Mouse (Mus musculus): Measurements from ENCODE around the gene Tec. TPM values are rescaled to one million over a fixed set of nuclear protein-coding genes. Genes with fewer than 3 reads are reported as not detected.

Tec gene
- total and polyA plus RNA-seq, 2 experiments = 6.6 to 24.7 TPM

GRCm38 (mm10) chr5:72816046-72816445 lies 52.2 kb downstream of the Tec start:
- TF ChIP-seq CTCF (IDR thresholded peaks at IDR 0.05; ENCODE audit: low read depth, low read length) (no peak), POLR2A (IDR thresholded peaks at IDR 0.05; ENCODE audit: extremely low read depth, insufficient read depth, low read length) (no peak)

GRCm38 (mm10) chr5:72815361-72815760 lies 52.9 kb downstream of the Tec start:
- WGBS = 93% methylated on average over 6 of the region's 6 CpGs
- Histone ChIP-seq H3K9ac (ENCODE audit: low read depth, low read length) (no peak overlapping the region), H3K27ac (replicated peaks; ENCODE audit: insufficient read depth, low read depth, low read length) (no peak overlapping the region), H3K79me2 (ENCODE audit: control insufficient read depth, insufficient read depth, low read length) (peaks cover 25% of the 10 kb centered on the region; the same call in 1 of the 2 replicates), H3K4me1 (ENCODE audit: control insufficient read depth, insufficient read depth, low read length) (0 out of 2 replicates have a peak, but pooled peaks cover 3% of the 10 kb centered on the region), H3K4me3 (ENCODE audit: insufficient read depth, low read depth, low read length) (no peak overlapping the region), H3K36me3 (ENCODE audit: control insufficient read depth, insufficient read depth, low read length) (peaks cover 5% of the 10 kb centered on the region), H3K27me3 (ENCODE audit: control insufficient read depth, insufficient read depth, low read length) (no peaks in the 10 kb centered on the region)
- TF ChIP-seq POLR2A (IDR thresholded peaks at IDR 0.05; ENCODE audit: extremely low read depth, insufficient read depth, low read length) (no peak), CTCF (IDR thresholded peaks at IDR 0.05; ENCODE audit: low read depth, low read length) (no peak)
- no peak for DNase-seq (ENCODE audit: extremely low read depth, low read depth, low spot score)

More at GRCm38 (mm10) chr5:72816046-72816445, 52.2 kb downstream of the Tec start:
- Histone ChIP-seq H3K9ac (ENCODE audit: low read depth, low read length) (no peak overlapping the region), H3K27me3 (ENCODE audit: control insufficient read depth, insufficient read depth, low read length) (no peaks in the 10 kb centered on the region), H3K27ac (replicated peaks; ENCODE audit: insufficient read depth, low read depth, low read length) (no peak overlapping the region), H3K79me2 (ENCODE audit: control insufficient read depth, insufficient read depth, low read length) (peaks cover 25% of the 10 kb centered on the region; the same call in 1 of the 2 replicates), H3K4me3 (ENCODE audit: insufficient read depth, low read depth, low read length) (no peak overlapping the region), H3K4me1 (ENCODE audit: control insufficient read depth, insufficient read depth, low read length) (0 out of 2 replicates have a peak, but pooled peaks cover 3% of the 10 kb centered on the region), H3K36me3 (ENCODE audit: control insufficient read depth, insufficient read depth, low read length) (peaks cover 11% of the 10 kb centered on the region)
- no peak for DNase-seq (ENCODE audit: extremely low read depth, low read depth, low spot score)
- WGBS = 98% methylated on average over 1 of the region's 1 CpGs

- H3K4me3 ChIP-seq (ENCODE audit: insufficient read depth, low read depth, low read length) = no peak overlapping the region
- TF ChIP-seq POLR2A (IDR thresholded peaks at IDR 0.05; ENCODE audit: extremely low read depth, insufficient read depth, low read length) = no peak
- no peak for TF ChIP-seq CTCF (IDR thresholded peaks at IDR 0.05; ENCODE audit: low read depth, low read length)
- peaks cover 22% of the 10 kb centered on the region; the same call in 1 of the 2 replicates for H3K79me2 ChIP-seq (ENCODE audit: control insufficient read depth, insufficient read depth, low read length)
- DNase-seq (ENCODE audit: extremely low read depth, low read depth, low spot score) = no peak
- 88% methylated on average over 5 of the region's 5 CpGs for WGBS
- H3K27me3 ChIP-seq (ENCODE audit: control insufficient read depth, insufficient read depth, low read length) = no peaks in the 10 kb centered on the region
- H3K36me3 ChIP-seq (ENCODE audit: control insufficient read depth, insufficient read depth, low read length) = no peaks in the 10 kb centered on the region; the same call in 1 of the 2 replicates
- H3K9ac ChIP-seq (ENCODE audit: low read depth, low read length) = no peak overlapping the region
- H3K4me1 ChIP-seq (ENCODE audit: control insufficient read depth, insufficient read depth, low read length) = 0 out of 2 replicates have a peak, but pooled peaks cover 3% of the 10 kb centered on the region
- H3K27ac ChIP-seq (replicated peaks; ENCODE audit: insufficient read depth, low read depth, low read length) = no peak overlapping the region
Observed at GRCm38 (mm10) chr5:72814072-72814471, 54.2 kb downstream of the Tec start.

- H3K4me1 ChIP-seq (ENCODE audit: control insufficient read depth, insufficient read depth, low read length) = 0 out of 2 replicates have a peak, but pooled peaks cover 3% of the 10 kb centered on the region
- TF ChIP-seq CTCF (IDR thresholded peaks at IDR 0.05; ENCODE audit: low read depth, low read length) (no peak), POLR2A (IDR thresholded peaks at IDR 0.05; ENCODE audit: extremely low read depth, insufficient read depth, low read length) (no peak)
- H3K27me3 ChIP-seq (ENCODE audit: control insufficient read depth, insufficient read depth, low read length) = no peaks in the 10 kb centered on the region
- no peak overlapping the region for H3K27ac ChIP-seq (replicated peaks; ENCODE audit: insufficient read depth, low read depth, low read length)
- 27% methylated on average over 5 of the region's 5 CpGs for WGBS
- peaks cover 19% of the 10 kb centered on the region; the same call in 1 of the 2 replicates for H3K79me2 ChIP-seq (ENCODE audit: control insufficient read depth, insufficient read depth, low read length)
- H3K36me3 ChIP-seq (ENCODE audit: control insufficient read depth, insufficient read depth, low read length) = no peaks in the 10 kb centered on the region
- H3K4me3 ChIP-seq (ENCODE audit: insufficient read depth, low read depth, low read length) = no peak overlapping the region
- H3K9ac ChIP-seq (ENCODE audit: low read depth, low read length) = no peak overlapping the region
- no peak for DNase-seq (ENCODE audit: extremely low read depth, low read depth, low spot score)
Observed at GRCm38 (mm10) chr5:72812908-72813307, 55.4 kb downstream of the Tec start.

GRCm38 (mm10) chr5:72812328-72812727 lies 56.0 kb downstream of the Tec start:
- H3K4me1 ChIP-seq (ENCODE audit: control insufficient read depth, insufficient read depth, low read length) = no peaks in the 10 kb centered on the region
- peaks cover 14% of the 10 kb centered on the region; the same call in 1 of the 2 replicates for H3K79me2 ChIP-seq (ENCODE audit: control insufficient read depth, insufficient read depth, low read length)
- H3K9ac ChIP-seq (ENCODE audit: low read depth, low read length) = no peak overlapping the region
- TF ChIP-seq POLR2A (IDR thresholded peaks at IDR 0.05; ENCODE audit: extremely low read depth, insufficient read depth, low read length) = no peak
- TF ChIP-seq CTCF (IDR thresholded peaks at IDR 0.05; ENCODE audit: low read depth, low read length) = no peak
- H3K27ac ChIP-seq (replicated peaks; ENCODE audit: insufficient read depth, low read depth, low read length) = no peak overlapping the region
- H3K36me3 ChIP-seq (ENCODE audit: control insufficient read depth, insufficient read depth, low read length) = no peaks in the 10 kb centered on the region
- H3K27me3 ChIP-seq (ENCODE audit: control insufficient read depth, insufficient read depth, low read length) = no peaks in the 10 kb centered on the region
- WGBS = 77% methylated on average over 3 of the region's 3 CpGs
- no peak overlapping the region for H3K4me3 ChIP-seq (ENCODE audit: insufficient read depth, low read depth, low read length)
- no peak for DNase-seq (ENCODE audit: extremely low read depth, low read depth, low spot score)

- Histone ChIP-seq H3K27ac (replicated peaks; ENCODE audit: insufficient read depth, low read depth, low read length) (no peak overlapping the region), H3K36me3 (ENCODE audit: control insufficient read depth, insufficient read depth, low read length) (no peaks in the 10 kb centered on the region), H3K4me3 (ENCODE audit: insufficient read depth, low read depth, low read length) (no peak overlapping the region), H3K79me2 (ENCODE audit: control insufficient read depth, insufficient read depth, low read length) (peaks cover 15% of the 10 kb centered on the region), H3K9ac (ENCODE audit: low read depth, low read length) (no peak overlapping the region), H3K4me1 (ENCODE audit: control insufficient read depth, insufficient read depth, low read length) (no peaks in the 10 kb centered on the region), H3K27me3 (ENCODE audit: control insufficient read depth, insufficient read depth, low read length) (no peaks in the 10 kb centered on the region)
- WGBS = 86% methylated on average over 3 of the region's 3 CpGs
- no peak for TF ChIP-seq CTCF (IDR thresholded peaks at IDR 0.05; ENCODE audit: low read depth, low read length)
- no peak for TF ChIP-seq POLR2A (IDR thresholded peaks at IDR 0.05; ENCODE audit: extremely low read depth, insufficient read depth, low read length)
- no peak for DNase-seq (ENCODE audit: extremely low read depth, low read depth, low spot score)
Observed at GRCm38 (mm10) chr5:72811397-72811796, 56.9 kb downstream of the Tec start.
